Mouse (Mus musculus) adrenal gland (tissue): ENCODE results near the gene Tnfsf15.

Experiments used
- intact Hi-C: fragments of 180-260 bp; cut with DNase I; formaldehyde crosslinking; loops from one replicate; pipeline ENCODE4 v1.15.1; 2025
- long read RNA-seq, 2 experiments: library from polyadenylated mRNA; unstranded; transcript quantifications; one replicate each; pipeline ENCODE4 v2.0.0; 2020; ENCODE audit warnings: borderline replicate concordance in 1 of 2; ENCODE audit not compliant: insufficient replicate concordance in 1 of 2

The Tnfsf15 gene
- long read RNA-seq, experiment 1, result 0 reads
- long read RNA-seq, experiment 2, partial matches to known transcripts, result 0 of 1 reads
- long read RNA-seq, experiment 2, other reads (novel, unspliced or antisense), result 0 of 1 reads

GRCm38 (mm10) chr4:63744693-63745171, at the start of gene Tnfsf15:
Gene Tnfsf15, minus strand, starts transcription at chr4:63745113.
- intact Hi-C loops, result no loop called here

GRCm38 (mm10) chr4:63792328-63792727, 47.4 kb upstream of the Tnfsf15 start:
- intact Hi-C loops, result no loop called here

GRCm38 (mm10) chr4:63785466-63785865, 40.6 kb upstream of the Tnfsf15 start:
- intact Hi-C loops, result no loop called here

GRCm38 (mm10) chr4:63783826-63784225, 38.9 kb upstream of the Tnfsf15 start:
- intact Hi-C loops, result no loop called here

- intact Hi-C loops, result no loop called here
Measured at GRCm38 (mm10) chr4:63782970-63783613, 38.2 kb upstream of the Tnfsf15 start.

- intact Hi-C loops, result no loop called here
Measured at GRCm38 (mm10) chr4:63777223-63777622, 32.3 kb upstream of the Tnfsf15 start.

GRCm38 (mm10) chr4:63773306-63774090, 28.6 kb upstream of the Tnfsf15 start:
- intact Hi-C loops, result no loop called here

GRCm38 (mm10) chr4:63772514-63772913, 27.6 kb upstream of the Tnfsf15 start:
- intact Hi-C loops, result no loop called here

GRCm38 (mm10) chr4:63771291-63771690, 26.4 kb upstream of the Tnfsf15 start:
- intact Hi-C loops, result no loop called here

- intact Hi-C loops, result no loop called here
Measured at GRCm38 (mm10) chr4:63769161-63769560, 24.2 kb upstream of the Tnfsf15 start.

- intact Hi-C loops, result no loop called here
Measured at GRCm38 (mm10) chr4:63765050-63765449, 20.1 kb upstream of the Tnfsf15 start.

- intact Hi-C loops, result loop anchor here (10.0 kb wide), 1 partner anchor 185 kb away; no protein-coding TSS in a partner anchor
Measured at GRCm38 (mm10) chr4:63759931-63760330, 15.0 kb upstream of the Tnfsf15 start.

- intact Hi-C loops, result loop anchor here (10.0 kb wide), 1 partner anchor 187 kb away; no protein-coding TSS in a partner anchor
Measured at GRCm38 (mm10) chr4:63757527-63758154, 12.7 kb upstream of the Tnfsf15 start.

- intact Hi-C loops, result loop anchor here (10.0 kb wide), 1 partner anchor 189 kb away; no protein-coding TSS in a partner anchor
Measured at GRCm38 (mm10) chr4:63756072-63756471, 11.2 kb upstream of the Tnfsf15 start.

- intact Hi-C loops, result loop anchor here (10.0 kb wide), 1 partner anchor 190 kb away; no protein-coding TSS in a partner anchor
Measured at GRCm38 (mm10) chr4:63754467-63755020, 9.6 kb upstream of the Tnfsf15 start.

- intact Hi-C loops, result loop anchor here (10.0 kb wide), 1 partner anchor 191 kb away; no protein-coding TSS in a partner anchor
Measured at GRCm38 (mm10) chr4:63753855-63754254, 8.9 kb upstream of the Tnfsf15 start.

GRCm38 (mm10) chr4:63752687-63753523, 8.0 kb upstream of the Tnfsf15 start:
- intact Hi-C loops, result loop anchor here (10.0 kb wide), 1 partner anchor 192 kb away; no protein-coding TSS in a partner anchor

- intact Hi-C loops, result no loop called here
Measured at GRCm38 (mm10) chr4:63748061-63748730, 3.3 kb upstream of the Tnfsf15 start.

GRCm38 (mm10) chr4:63745271-63745670, 358 bp upstream of the Tnfsf15 start:
- intact Hi-C loops, result no loop called here

- intact Hi-C loops, result no loop called here
Measured at GRCm38 (mm10) chr4:63743660-63744059, 1.3 kb downstream of the Tnfsf15 start.
